8 mouse cellular contexts compared by ENCODE assay signal in genomic region chr5:138920156-138920845, GRCm38 (mm10).
A peak's percentile ranks its signal among the peaks of the same experiment; 100 is the strongest.
DNase-seq lines count a peak whose midpoint lies in the region; TF ChIP-seq lines count a peak whose summit lies in the region.

No protein-coding gene starts in this region.

- TF ChIP-seq POLR2A in kidney, adult 2 months (IDR thresholded peaks at IDR 0.05; ENCODE audit: low read depth, low read length) = no peak

- H3K4me3 ChIP-seq in kidney, adult 2 months (ENCODE audit: insufficient read depth, low read depth, low read length) = no peak overlapping the region

- no peaks in the 10 kb centered on the region; the same call in 1 of the 2 replicates for H3K4me1 ChIP-seq in kidney, adult 2 months (ENCODE audit: control insufficient read depth, insufficient read depth, low read length)

- 46% methylated on average over 7 of the region's 7 CpGs for WGBS in kidney, adult 2 months

- H3K27me3 ChIP-seq in kidney, adult 2 months (replicated peaks; ENCODE audit: control insufficient read depth, insufficient read depth, low read length) = no peaks in the 10 kb centered on the region

- no peak overlapping the region for H3K27ac ChIP-seq in kidney, adult 2 months (ENCODE audit: insufficient read depth, low read depth, low read length)

- TF ChIP-seq CTCF in kidney, adult 2 months (conservative IDR thresholded peaks at IDR 0.05; ENCODE audit: insufficient read depth, insufficient read length, low read depth, low read length) = no peak

- H3K36me3 ChIP-seq in kidney, adult 2 months (ENCODE audit: control insufficient read depth, insufficient read depth, low read length) = no peaks in the 10 kb centered on the region

- intact Hi-C loops in left cerebral cortex, postnatal 36 days (cut with DNase I) = no loop called here

- peak; percentile 62 to 75 for DNase-seq in adrenal gland, adult (ENCODE audit: inconsistent age in 2 of 2, low spot score in 1 of 2)
- DNase-seq in adrenal gland, postnatal 4 days (ENCODE audit: low spot score in 2 of 2) = no peak
- DNase-seq in adrenal gland, postnatal 14 days = peak; percentile 80
- DNase-seq in frontal cortex, postnatal 10 days (ENCODE audit: low spot score in 2 of 2) = peak; percentile 53 to 54
- peak; percentile 94 for DNase-seq in kidney, adult 2 months
- DNase-seq in left cerebral cortex, postnatal 36 days (ENCODE audit: low spot score in 2 of 2) = peak; percentile 50 to 54
- peak; percentile 87 for DNase-seq in skeletal muscle tissue, adult 2 months (ENCODE audit: low read depth, low spot score)
- DNase-seq in spleen, postnatal 14 days (ENCODE audit: low spot score in 2 of 2) = no peak

Comparison
In these comparisons a context has a peak if more than half of its experiments do, and no peak if none do; other contexts are left out.
1. DNase-seq: peak in adrenal gland, adult (2 of 2), adrenal gland, postnatal 14 days (single experiment), frontal cortex, postnatal 10 days (2 of 2), kidney, adult 2 months (single experiment), left cerebral cortex, postnatal 36 days (2 of 2) and skeletal muscle tissue, adult 2 months (single experiment); none in adrenal gland, postnatal 4 days (0 of 2) and spleen, postnatal 14 days (0 of 2).